Mouse (Mus musculus) embryonic facial prominence, embryonic 11.5 days (tissue): ENCODE measurements at regions not wholly inside any gene's neighbourhood (a gene's known extent, or its start where the extent isn't known, plus 50 kb on each side); places are given as distances from the start of the nearest gene placed in this dataset.
"Not testable (repeated sequence)": the region's sequence is repeated elsewhere in the genome, so short reads cannot be mapped to it uniquely, and the experiment has no call there.

ENCODE experiments used
- ATAC-seq: fragments of 200-750 bp; cut with Nextera tagmentation; replicated peaks from 2 replicates; pipeline ENCODE4 v1.8.0; 2017; ENCODE audit warnings: low read depth; ENCODE audit not compliant: insufficient number of reproducible peaks, low FRiP score, low TSS enrichment
- DNase-seq: peaks from one replicate; pipeline ENCODE4 v3.0.0-alpha.2; 2015; ENCODE audit warnings: low spot score
- H3K27ac ChIP-seq: fragments of 300-500 bp; sonication (generic); replicated peaks from 2 replicates; pipeline ENCODE4 v1.5.1; 2014; ENCODE audit warnings: mild to moderate bottlenecking, low read depth, low read length, control low read depth
- H3K27me3 ChIP-seq: fragments of 300-500 bp; sonication (generic); 2 replicates; pipeline ENCODE4 v1.6.1; 2014; ENCODE audit warnings: mild to moderate bottlenecking, low read length, moderate library complexity, mixed read lengths; ENCODE audit not compliant: control insufficient read depth, insufficient read depth
- H3K36me3 ChIP-seq: fragments of 300-500 bp; sonication (generic); replicated peaks from 2 replicates; pipeline ENCODE4 v1.6.1; 2014; ENCODE audit warnings: low read depth, mild to moderate bottlenecking, low read length, moderate library complexity, mixed read lengths; ENCODE audit not compliant: control insufficient read depth, insufficient read depth
- H3K4me1 ChIP-seq: fragments of 300-500 bp; sonication (generic); 2 replicates; pipeline ENCODE4 v1.6.1; 2014; ENCODE audit warnings: low read length, mixed read lengths; ENCODE audit not compliant: control insufficient read depth, insufficient read depth
- H3K4me2 ChIP-seq: fragments of 300-500 bp; sonication (generic); 2 replicates; pipeline ENCODE4 v1.6.1; 2014; ENCODE audit warnings: low read depth, mild to moderate bottlenecking, control low read depth, low read length, moderate library complexity
- H3K4me3 ChIP-seq: fragments of 300-500 bp; sonication (generic); 2 replicates; pipeline ENCODE4 v1.5.1; 2014; ENCODE audit warnings: low read depth, low read length, control low read depth
- H3K9ac ChIP-seq: fragments of 300-500 bp; sonication (generic); replicated peaks from 2 replicates; pipeline ENCODE4 v1.6.1; 2014; ENCODE audit warnings: mild to moderate bottlenecking, control low read depth, low read length
- H3K9me3 ChIP-seq: fragments of 300-500 bp; sonication (generic); replicated peaks from 2 replicates; pipeline ENCODE4 v1.6.1; 2016; ENCODE audit warnings: mild to moderate bottlenecking, low read length, inconsistent platforms, mixed read lengths; ENCODE audit not compliant: control insufficient read depth
- WGBS: fragments of 180-500 bp; shearing (Covaris S2); extraction: QIAGEN DNeasy Blood & Tissue Kit; methylation state at CpG from one replicate; pipeline ENCODE4 v1.1.7; 2014; 5-methylcytosine and 5-hydroxymethylcytosine counted together

DNA sequence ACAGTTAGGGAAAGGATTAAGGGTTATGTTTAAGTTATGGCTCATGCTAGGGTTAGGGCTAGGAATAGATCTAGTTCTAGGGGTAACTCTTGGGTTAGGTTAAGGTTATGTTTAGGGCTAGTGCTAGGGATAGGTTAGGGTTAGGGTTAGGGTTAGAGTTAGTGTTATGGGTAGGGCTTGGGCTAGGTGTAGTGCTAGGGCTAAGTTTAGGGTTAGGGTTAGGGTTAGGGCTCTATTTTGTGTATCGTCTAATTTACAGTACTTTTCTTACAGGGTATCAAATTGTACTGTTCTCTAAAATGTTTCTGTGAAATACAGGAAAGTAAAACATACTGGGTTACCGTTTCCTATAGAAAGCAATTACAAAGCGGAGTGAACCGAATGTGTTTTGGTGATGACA lies 64.8 kb downstream of the Ptchd3 start:
- Histone ChIP-seq H3K27me3 (no peaks in the 10 kb centered on the region), H3K36me3 (no peaks in the 10 kb centered on the region), H3K4me2 (no peak overlapping the region), H3K9me3 (no peaks in the 10 kb centered on the region), H3K4me1 (no peaks in the 10 kb centered on the region), H3K27ac (no peak overlapping the region), H3K4me3 (no peak overlapping the region), H3K9ac (no peak overlapping the region)
- DNase-seq (no peak), ATAC-seq (no peak)
- 97% methylated on average over 4 of the region's 4 CpGs for WGBS

DNA sequence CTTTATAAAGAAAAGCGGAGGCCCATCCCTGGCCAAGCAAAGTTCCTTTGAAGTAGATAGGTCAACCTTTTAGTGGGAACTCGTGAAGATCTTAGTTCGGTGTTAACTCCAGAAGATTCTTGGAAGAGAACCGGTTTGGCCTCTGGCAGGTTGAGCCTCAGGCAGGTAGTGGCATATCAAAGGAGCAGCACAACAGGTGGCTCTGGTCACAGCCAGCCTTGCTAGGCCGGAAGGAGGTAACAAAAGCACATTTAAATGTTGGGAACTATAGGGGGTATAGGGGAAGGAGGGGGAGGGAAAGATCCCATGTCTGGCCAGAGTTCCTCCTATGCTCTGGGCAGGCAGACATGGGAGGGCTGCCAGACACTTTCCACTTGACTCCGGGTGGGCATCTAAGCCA lies 74.3 kb downstream of the Ptchd3 start:
- not testable (repeated sequence) for H3K27ac ChIP-seq, DNase-seq, H3K9me3 ChIP-seq, H3K36me3 ChIP-seq, H3K4me3 ChIP-seq, H3K9ac ChIP-seq, H3K4me1 ChIP-seq, H3K4me2 ChIP-seq, ATAC-seq, H3K27me3 ChIP-seq
- WGBS: 68% methylated on average over 6 of the region's 6 CpGs

DNA sequence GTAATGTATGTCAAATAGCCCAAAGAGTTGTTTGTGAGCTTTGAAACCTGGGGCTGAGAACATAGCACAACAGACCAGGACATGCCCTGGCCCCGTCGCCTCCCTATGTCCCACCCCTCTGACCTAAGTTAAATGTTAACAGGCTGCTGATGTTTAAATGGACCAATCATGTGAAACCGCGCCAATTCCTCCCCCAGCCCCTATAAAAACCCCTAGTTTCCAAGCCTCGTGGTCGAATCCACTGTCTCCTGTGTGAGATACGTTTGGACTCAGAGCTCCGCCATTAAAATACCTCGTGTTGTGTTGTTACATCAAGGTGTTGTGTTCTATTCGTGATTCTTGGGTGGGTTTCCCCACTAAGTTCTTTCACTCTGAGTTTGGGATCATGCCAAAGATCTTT lies 94.6 kb downstream of the Ptchd3 start:
- ATAC-seq, H3K9ac ChIP-seq, H3K36me3 ChIP-seq, H3K27me3 ChIP-seq, H3K4me2 ChIP-seq, H3K4me1 ChIP-seq, DNase-seq, H3K27ac ChIP-seq, H3K4me3 ChIP-seq, H3K9me3 ChIP-seq: not testable (repeated sequence)
- WGBS: 88% methylated on average over 10 of the region's 10 CpGs

DNA sequence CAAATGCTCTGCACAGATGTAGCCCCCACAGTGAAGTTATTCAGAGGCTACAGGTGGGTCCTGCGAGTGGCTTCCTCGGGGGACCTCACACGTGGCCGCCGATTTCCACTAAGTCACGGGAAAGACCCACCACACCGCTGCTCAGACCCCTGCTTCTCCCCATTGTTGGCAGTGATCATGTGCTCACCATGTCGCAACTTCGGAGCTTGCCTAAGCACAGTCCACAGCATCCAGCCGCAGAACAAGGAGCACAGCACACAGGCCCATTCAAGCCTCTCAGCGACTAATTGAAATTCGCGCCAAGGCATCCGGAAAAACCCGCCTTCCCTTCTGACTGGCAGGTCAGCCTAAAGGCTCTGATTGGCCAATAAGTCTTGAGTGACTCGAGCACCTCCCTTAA lies 95.0 kb downstream of the Ptchd3 start:
- not testable (repeated sequence) for H3K27ac ChIP-seq, H3K36me3 ChIP-seq, H3K4me3 ChIP-seq, H3K9ac ChIP-seq, H3K27me3 ChIP-seq, ATAC-seq, H3K9me3 ChIP-seq, H3K4me2 ChIP-seq, H3K4me1 ChIP-seq
- WGBS: 42% methylated on average over 15 of the region's 16 CpGs
- DNase-seq: peak; percentile 1

DNA sequence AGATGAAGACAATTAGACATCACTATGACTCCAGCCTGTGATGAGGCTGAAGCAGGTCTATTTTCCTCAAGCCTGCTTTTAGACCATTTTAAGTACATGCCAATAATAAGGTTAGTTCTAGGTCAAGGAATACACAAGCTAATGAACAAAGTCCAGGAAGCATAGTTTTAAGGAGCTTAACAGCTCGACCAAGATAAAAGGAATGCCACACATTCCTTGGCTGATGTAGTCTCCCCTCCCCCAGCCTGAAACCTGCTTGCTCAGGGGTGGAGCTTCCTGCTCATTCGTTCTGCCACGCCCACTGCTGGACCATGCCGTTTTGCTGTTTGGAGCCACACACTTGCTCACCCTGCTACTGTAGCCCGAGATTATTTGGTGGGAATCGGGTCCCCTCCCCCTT lies 121.7 kb downstream of the Ptchd3 start:
- not testable (repeated sequence) for H3K9me3 ChIP-seq, H3K27ac ChIP-seq, H3K27me3 ChIP-seq, H3K4me3 ChIP-seq, ATAC-seq, H3K36me3 ChIP-seq, H3K9ac ChIP-seq, H3K4me2 ChIP-seq, DNase-seq, H3K4me1 ChIP-seq
- WGBS: 62% methylated on average over 6 of the region's 6 CpGs

DNA sequence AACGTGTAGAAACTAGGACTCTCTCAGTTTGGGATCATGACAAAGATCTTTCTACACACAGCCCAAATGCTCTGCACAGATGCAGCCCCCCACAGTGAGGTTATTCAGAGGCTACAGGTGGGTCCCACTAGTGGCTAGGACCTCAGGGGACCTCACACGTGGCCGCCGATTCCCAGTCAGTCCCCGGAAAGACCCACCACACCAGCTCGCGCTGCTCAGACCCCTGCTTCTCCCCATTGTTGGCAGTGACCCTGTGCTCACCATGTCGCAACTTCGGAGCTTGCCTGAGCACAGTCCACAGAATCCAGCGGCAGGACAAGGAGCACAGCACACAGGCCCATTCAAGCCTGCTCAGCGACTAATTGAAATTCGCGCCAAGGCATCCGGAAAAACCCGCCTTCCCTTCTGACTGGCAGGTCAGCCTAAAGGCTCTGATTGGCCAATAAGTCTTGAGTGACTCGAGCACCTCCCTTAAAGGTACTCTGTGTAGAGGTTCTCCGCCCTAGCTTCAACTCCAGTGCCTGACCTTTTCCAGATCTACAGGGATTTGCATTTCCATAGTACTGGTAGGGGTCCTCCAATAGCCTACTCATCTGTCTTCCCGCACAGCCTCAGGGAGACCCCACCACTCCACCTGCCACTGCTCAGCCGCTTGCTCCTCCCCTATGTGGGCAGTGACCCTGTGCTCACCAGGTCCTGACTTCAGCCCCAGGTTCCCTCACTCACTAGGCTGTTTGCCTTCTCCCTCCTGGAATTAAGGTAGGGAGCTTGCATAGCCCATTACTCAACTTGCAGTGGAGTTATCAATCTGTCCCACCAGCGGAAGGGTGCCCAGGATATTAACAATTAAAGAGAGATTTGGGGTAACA lies 126.6 kb downstream of the Ptchd3 start:
- not testable (repeated sequence) for H3K27ac ChIP-seq, ATAC-seq
- 14% methylated on average over 20 of the region's 20 CpGs for WGBS

DNA sequence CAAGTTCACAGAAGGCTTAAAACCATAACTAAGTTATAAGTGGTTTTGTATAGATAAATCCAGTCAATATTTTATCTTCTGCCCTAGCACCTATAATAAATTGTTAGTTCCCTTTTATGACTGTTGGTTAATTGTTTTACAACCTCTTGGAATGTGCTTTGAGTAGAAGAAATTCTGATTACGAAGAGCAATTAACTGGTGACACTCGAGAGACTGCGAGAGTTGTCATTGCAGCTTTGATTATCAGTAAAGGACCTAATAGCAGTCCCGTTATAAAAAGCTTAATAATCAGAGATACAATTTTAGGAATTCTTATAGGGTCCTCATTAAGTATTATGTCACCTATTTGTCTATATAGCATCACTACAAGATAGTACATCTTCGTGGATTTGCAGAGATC lies 128.7 kb downstream of the Ptchd3 start:
- H3K36me3 ChIP-seq, ATAC-seq, H3K27me3 ChIP-seq, H3K9me3 ChIP-seq, H3K27ac ChIP-seq, H3K4me3 ChIP-seq, H3K4me1 ChIP-seq, DNase-seq, H3K4me2 ChIP-seq, H3K9ac ChIP-seq: not testable (repeated sequence)
- WGBS: 87% methylated on average over 5 of the region's 5 CpGs

More for the DNA sequence above, 126.6 kb downstream of the Ptchd3 start:
- Histone ChIP-seq H3K9ac (peak overlapping the region; percentile 34; the same call in 1 of the 2 replicates), H3K4me2 (peak overlapping the region; percentile 33), H3K4me3 (0 out of 2 replicates have a peak overlapping the region, but pooled peaks have one; percentile 6)
- H3K9me3 ChIP-seq, DNase-seq, H3K4me1 ChIP-seq, H3K36me3 ChIP-seq, H3K27me3 ChIP-seq: not testable (repeated sequence)

DNA sequence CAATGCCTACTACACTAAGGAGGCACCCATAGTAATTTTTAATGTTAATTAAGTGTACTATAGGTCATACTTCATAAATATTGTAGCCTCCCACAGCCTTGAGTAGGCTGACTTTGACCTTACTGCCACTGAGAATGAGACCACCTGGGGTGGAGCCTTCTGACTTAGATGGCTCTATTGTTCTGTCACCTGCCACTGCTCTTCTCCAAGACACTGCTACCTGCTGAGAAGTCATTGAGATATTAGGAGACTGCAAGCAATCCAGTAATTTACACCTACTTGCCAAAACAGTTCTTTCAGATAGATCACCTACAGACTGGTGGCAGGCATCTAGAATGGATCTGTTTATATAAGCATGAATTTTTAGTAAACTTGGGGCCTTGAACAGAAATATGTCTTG lies 134.1 kb downstream of the Ptchd3 start:
- H3K36me3 ChIP-seq, H3K4me3 ChIP-seq, DNase-seq, ATAC-seq, H3K9ac ChIP-seq, H3K9me3 ChIP-seq, H3K4me1 ChIP-seq, H3K27ac ChIP-seq, H3K27me3 ChIP-seq, H3K4me2 ChIP-seq: not testable (repeated sequence)
